ENCODE assay signal across 20 mouse cellular contexts in the genomic region with DNA sequence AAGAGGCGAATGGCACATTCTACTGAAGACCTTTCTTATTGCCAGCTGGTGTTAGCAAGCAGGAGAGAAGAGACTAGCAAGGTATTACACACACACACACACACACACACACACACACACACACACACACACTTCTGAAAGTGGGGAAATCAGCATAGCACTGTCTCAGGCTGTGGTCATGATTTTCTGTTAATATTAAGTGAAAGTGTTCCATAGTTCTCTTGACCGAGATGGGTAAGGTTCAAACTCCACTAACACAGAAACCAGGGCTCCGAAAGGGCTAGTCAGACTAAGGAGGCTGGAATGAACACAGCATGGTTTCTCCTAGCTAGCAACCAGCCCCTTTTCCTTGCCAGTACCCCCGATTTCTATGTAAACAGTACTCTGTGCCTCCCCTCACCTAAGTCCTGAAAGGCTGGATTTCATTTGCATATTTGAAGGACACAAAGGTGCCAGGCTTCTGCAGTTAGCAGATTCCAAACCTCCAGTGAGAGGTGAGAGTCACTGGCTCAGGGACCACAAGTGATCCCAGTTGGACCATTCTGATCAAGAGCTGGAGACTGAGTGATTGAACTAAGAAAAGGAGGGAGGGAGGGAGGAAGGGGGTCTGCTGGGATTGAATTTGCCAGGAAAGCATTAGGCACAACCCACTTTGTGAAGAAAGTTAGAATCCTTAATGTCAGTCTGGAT.
DNase-seq lines count a peak whose midpoint lies in the region; ATAC-seq and TF ChIP-seq lines count a peak whose summit lies in the region.
"Had no signal": no experiment of that assay in that cellular context is flagged by ENCODE, and none has a peak within 500 bp of the region (broad histone marks: within the 10 kb centered on the region; RNA-seq: fewer than 3 reads in every experiment).

No protein-coding gene starts in this region.

- no peak overlapping the region for H3K4me2 ChIP-seq in kidney, embryonic 14.5 days (replicated peaks; ENCODE audit: low read depth, low read length)
- no peak overlapping the region for H3K4me2 ChIP-seq in kidney, embryonic 15.5 days
- H3K4me2 ChIP-seq: heart, embryonic 15.5 days had no signal

- ATAC-seq in kidney, embryonic 14.5 days (ENCODE audit: low FRiP score, low TSS enrichment) = no peak
- peak; percentile 83 for ATAC-seq in kidney, embryonic 15.5 days (replicated peaks; ENCODE audit: low FRiP score)
- ATAC-seq: forebrain, embryonic 16.5 days had no signal

- no peak overlapping the region for H3K9ac ChIP-seq in kidney, embryonic 14.5 days (ENCODE audit: low read depth, low read length)
- no peak overlapping the region for H3K9ac ChIP-seq in kidney, embryonic 15.5 days
- H3K9ac ChIP-seq in liver, adult 2 months (ENCODE audit: low read depth, low read length) = peak overlapping the region; percentile 76
- H3K9ac ChIP-seq: heart, embryonic 15.5 days had no signal

- peak; percentile 86 for DNase-seq in kidney, adult 11 months
- peak; percentile 96 for DNase-seq in liver, adult 2 months (ENCODE audit: extremely low read depth, low read depth, low spot score)
- no peak for DNase-seq in frontal cortex, adult 2 months (ENCODE audit: extremely low spot score in 1 of 2, low spot score in 1 of 2)
- DNase-seq in layer of hippocampus, adult 9-10 months (ENCODE audit: low spot score) = no peak
- no peak for DNase-seq in left cerebral cortex, adult 11 months (ENCODE audit: low spot score)
- no peak for DNase-seq in thymus, adult 2 months
- DNase-seq: adrenal gland, postnatal 14 days; cerebellum, adult 2 months; gastrocnemius, adult 2 months; heart, adult 18-20 months; layer of hippocampus, adult 9-11 months; lung, postnatal 10 days; right cerebral cortex, adult 18-20 months had no signal

- no peaks in the 10 kb centered on the region for H3K27me3 ChIP-seq in kidney, embryonic 14.5 days (ENCODE audit: control insufficient read depth, insufficient read depth, low read length)
- no peaks in the 10 kb centered on the region for H3K27me3 ChIP-seq in kidney, embryonic 15.5 days
- H3K27me3 ChIP-seq in liver, adult 2 months (ENCODE audit: control insufficient read depth, insufficient read depth, low read length) = no peaks in the 10 kb centered on the region
- no peaks in the 10 kb centered on the region for H3K27me3 ChIP-seq in thymus, adult 2 months (ENCODE audit: control insufficient read depth, insufficient read depth, low read length)
- H3K27me3 ChIP-seq: heart, embryonic 15.5 days; megakaryocyte, embryonic 14.5 days had no signal

- TF ChIP-seq POLR2A in liver, adult 2 months (IDR thresholded peaks at IDR 0.05; ENCODE audit: extremely low read depth, insufficient read depth, low read length) = no peak
- TF ChIP-seq POLR2A in thymus, adult 2 months (IDR thresholded peaks at IDR 0.05; ENCODE audit: control insufficient read depth, extremely low read depth, insufficient read depth, low read length, poor library complexity) = no peak

- no peaks in the 10 kb centered on the region for H3K79me2 ChIP-seq in liver, adult 2 months (ENCODE audit: control insufficient read depth, insufficient read depth, low read length)

- no peaks in the 10 kb centered on the region for H3K4me1 ChIP-seq in kidney, embryonic 14.5 days (ENCODE audit: control insufficient read depth, insufficient read depth, low read length)
- H3K4me1 ChIP-seq in kidney, embryonic 15.5 days = peaks cover 12% of the 10 kb centered on the region; the same call in 1 of the 2 replicates
- H3K4me1 ChIP-seq in liver, adult 2 months (ENCODE audit: control insufficient read depth, insufficient read depth, low read length) = peaks cover 13% of the 10 kb centered on the region
- no peaks in the 10 kb centered on the region for H3K4me1 ChIP-seq in thymus, adult 2 months (replicated peaks; ENCODE audit: control insufficient read depth, insufficient read depth, low read length)
- H3K4me1 ChIP-seq: megakaryocyte, embryonic 14.5 days had no signal

- no peak overlapping the region for H3K27ac ChIP-seq in kidney, embryonic 14.5 days (ENCODE audit: low read depth, low read length)
- H3K27ac ChIP-seq in kidney, embryonic 15.5 days = peak overlapping the region; percentile 51; the same call in 1 of the 2 replicates
- peak overlapping the region; percentile 99 for H3K27ac ChIP-seq in liver, adult 2 months (replicated peaks; ENCODE audit: insufficient read depth, low read depth, low read length)
- no peak overlapping the region for H3K27ac ChIP-seq in thymus, adult 2 months (ENCODE audit: control insufficient read depth, insufficient read depth, low read length)
- H3K27ac ChIP-seq: gastrocnemius, adult 2 months; heart, embryonic 15.5 days; hindbrain, embryonic 10.5 days had no signal

- no peaks in the 10 kb centered on the region for H3K36me3 ChIP-seq in kidney, embryonic 14.5 days (ENCODE audit: control insufficient read depth, insufficient read depth, low read length)
- H3K36me3 ChIP-seq in kidney, embryonic 15.5 days = no peaks in the 10 kb centered on the region
- no peaks in the 10 kb centered on the region for H3K36me3 ChIP-seq in liver, adult 2 months (ENCODE audit: control insufficient read depth, insufficient read depth, low read length)
- H3K36me3 ChIP-seq in thymus, adult 2 months (ENCODE audit: control insufficient read depth, insufficient read depth, low read length) = no peaks in the 10 kb centered on the region
- H3K36me3 ChIP-seq: heart, embryonic 15.5 days; hindbrain, embryonic 10.5 days had no signal

- H3K9me3 ChIP-seq in kidney, embryonic 14.5 days (ENCODE audit: control insufficient read depth, low read length) = no peaks in the 10 kb centered on the region
- no peaks in the 10 kb centered on the region for H3K9me3 ChIP-seq in kidney, embryonic 15.5 days (replicated peaks)
- H3K9me3 ChIP-seq: heart, embryonic 15.5 days; hindbrain, embryonic 10.5 days; megakaryocyte, embryonic 14.5 days had no signal

- 80% methylated on average over 4 of the region's 4 CpGs for WGBS in kidney, embryonic 14.5 days
- WGBS in kidney, embryonic 15.5 days = 76% methylated on average over 4 of the region's 4 CpGs
- WGBS in liver, adult 2 months = 23% methylated on average over 4 of the region's 4 CpGs
- 90% methylated on average over 4 of the region's 4 CpGs for WGBS in thymus, adult 2 months

- no peak for TF ChIP-seq CTCF in liver, adult 2 months (IDR thresholded peaks at IDR 0.05; ENCODE audit: low read depth, low read length)
- TF ChIP-seq CTCF in thymus, adult 2 months (IDR thresholded peaks at IDR 0.05; ENCODE audit: borderline replicate concordance, control insufficient read depth, extremely low read depth, insufficient read depth, low read length, poor library complexity) = no peak

- no peak overlapping the region for H3K4me3 ChIP-seq in kidney, embryonic 14.5 days (ENCODE audit: low read length)
- no peak overlapping the region for H3K4me3 ChIP-seq in kidney, embryonic 15.5 days (replicated peaks)
- H3K4me3 ChIP-seq in liver, adult 2 months (ENCODE audit: insufficient read depth, low read depth, low read length) = no peak overlapping the region
- H3K4me3 ChIP-seq in thymus, adult 2 months (ENCODE audit: control insufficient read depth, insufficient read depth, low read length) = no peak overlapping the region
- H3K4me3 ChIP-seq: erythroblast, embryonic 14.5 days; gastrocnemius, adult 2 months; heart, embryonic 15.5 days; hindbrain, embryonic 10.5 days; megakaryocyte, embryonic 14.5 days had no signal

Comparison
In these comparisons a context has a peak if more than half of its experiments do, and no peak if none do; other contexts are left out.
1. H3K27ac ChIP-seq: peak in kidney, embryonic 15.5 days (single experiment) and liver, adult 2 months (single experiment); none in kidney, embryonic 14.5 days (single experiment) and thymus, adult 2 months (single experiment).
2. DNase-seq: peak in kidney, adult 11 months (single experiment) and liver, adult 2 months (single experiment); none in frontal cortex, adult 2 months (0 of 2), layer of hippocampus, adult 9-10 months (single experiment), left cerebral cortex, adult 11 months (single experiment) and thymus, adult 2 months (single experiment).